Mouse (Mus musculus) intestine, embryonic 14.5 days (tissue): ENCODE data around the gene Pacrg. TPM values are rescaled to one million over a fixed set of nuclear protein-coding genes. Genes with fewer than 3 reads are reported as not detected.

Source experiments
- ATAC-seq: fragments of 200-750 bp; cut with Nextera tagmentation; replicated peaks from 2 replicates; pipeline ENCODE4 v1.8.0; 2017; ENCODE audit warnings: low read depth, moderate number of reproducible peaks, moderate TSS enrichment, moderate library complexity; ENCODE audit not compliant: low FRiP score, low TSS enrichment
- DNase-seq: peaks from one replicate; pipeline ENCODE4 v3.0.0-alpha.2; 2018; ENCODE audit warnings: low spot score
- H3K27ac ChIP-seq: fragments of 300-500 bp; sonication (generic); 2 replicates; pipeline ENCODE4 v1.5.1; 2014; ENCODE audit warnings: low read depth, mild to moderate bottlenecking, control low read depth
- H3K27me3 ChIP-seq: fragments of 300-500 bp; sonication (generic); replicated peaks from 2 replicates; pipeline ENCODE4 v1.6.1; 2014; ENCODE audit warnings: low read length, control low read depth; ENCODE audit not compliant: control insufficient read depth, insufficient read depth
- H3K36me3 ChIP-seq: fragments of 300-500 bp; sonication (generic); 2 replicates; pipeline ENCODE4 v1.6.1; 2014; ENCODE audit warnings: low read length, control low read depth; ENCODE audit not compliant: control insufficient read depth, insufficient read depth
- H3K4me1 ChIP-seq: fragments of 300-500 bp; sonication (generic); replicated peaks from 2 replicates; pipeline ENCODE4 v1.6.1; 2014; ENCODE audit warnings: low read length, control low read depth, mixed read lengths; ENCODE audit not compliant: control insufficient read depth, insufficient read depth
- H3K4me2 ChIP-seq: fragments of 300-500 bp; sonication (generic); 2 replicates; pipeline ENCODE4 v1.6.1; 2014; ENCODE audit warnings: low read length
- H3K4me3 ChIP-seq: fragments of 300-500 bp; sonication (generic); 2 replicates; pipeline ENCODE4 v1.5.1; 2014; ENCODE audit warnings: low read depth, low read length, control low read depth, mixed read lengths
- H3K9ac ChIP-seq: fragments of 300-500 bp; sonication (generic); 2 replicates; pipeline ENCODE4 v1.6.1; 2014; ENCODE audit warnings: mild to moderate bottlenecking, low read length
- H3K9me3 ChIP-seq: fragments of 300-500 bp; sonication (generic); 2 replicates; pipeline ENCODE4 v1.6.1; 2016; ENCODE audit warnings: low read length, control low read depth; ENCODE audit not compliant: control insufficient read depth
- WGBS: fragments of 180-500 bp; shearing (Covaris S2); extraction: QIAGEN DNeasy Blood & Tissue Kit; methylation state at CpG from one replicate; pipeline ENCODE4 v1.1.7; 2014; 5-methylcytosine and 5-hydroxymethylcytosine counted together
- polyA plus RNA-seq: library from polyadenylated mRNA; unstranded; fragments of >200 nt; fragmentation: Nextera tagmentation; extraction: Ambion mirVana; gene quantifications from 2 replicates; pipeline ENCODE4 v1.2.1, GENCODE M21; 2014

Gene Pacrg
- polyA plus RNA-seq, 1 experiment from 2014 or later: 1.1 TPM

GRCm38 (mm10) chr17:10410597-10411476 lies 429.3 kb downstream of the Pacrg start:
- no peak for ATAC-seq

GRCm38 (mm10) chr17:10408681-10409081 lies 431.4 kb downstream of the Pacrg start:
- DNase-seq: no peak
- 61% methylated on average over 4 of the region's 4 CpGs for WGBS

More at GRCm38 (mm10) chr17:10410597-10411476, 429.3 kb downstream of the Pacrg start:
- no peak overlapping the region for H3K9ac ChIP-seq
- no peak overlapping the region for H3K27ac ChIP-seq
- no peak overlapping the region for H3K4me3 ChIP-seq
- no peaks in the 10 kb centered on the region for H3K9me3 ChIP-seq
- no peaks in the 10 kb centered on the region for H3K4me1 ChIP-seq
- H3K27me3 ChIP-seq: no peaks in the 10 kb centered on the region
- no peak overlapping the region for H3K4me2 ChIP-seq
- no peaks in the 10 kb centered on the region for H3K36me3 ChIP-seq
- DNase-seq: no peak
- 66% methylated on average over 8 of the region's 8 CpGs for WGBS

GRCm38 (mm10) chr17:10407031-10407722 lies 432.9 kb downstream of the Pacrg start:
- Histone ChIP-seq H3K4me2 (no peak overlapping the region), H3K9me3 (no peaks in the 10 kb centered on the region), H3K4me3 (no peak overlapping the region), H3K27me3 (no peaks in the 10 kb centered on the region), H3K36me3 (no peaks in the 10 kb centered on the region), H3K9ac (no peak overlapping the region), H3K4me1 (no peaks in the 10 kb centered on the region), H3K27ac (no peak overlapping the region)
- WGBS: 55% methylated on average over 7 of the region's 7 CpGs
- ATAC-seq (no peak), DNase-seq (no peak)

More at GRCm38 (mm10) chr17:10408681-10409081, 431.4 kb downstream of the Pacrg start:
- Histone ChIP-seq H3K36me3 (no peaks in the 10 kb centered on the region), H3K4me3 (no peak overlapping the region), H3K27me3 (no peaks in the 10 kb centered on the region), H3K9ac (no peak overlapping the region), H3K9me3 (no peaks in the 10 kb centered on the region), H3K4me2 (no peak overlapping the region), H3K4me1 (no peaks in the 10 kb centered on the region), H3K27ac (no peak overlapping the region)
- no peak for ATAC-seq

- no peaks in the 10 kb centered on the region for H3K36me3 ChIP-seq
- no peak overlapping the region for H3K27ac ChIP-seq
- no peak overlapping the region for H3K4me3 ChIP-seq
- ATAC-seq (no peak), DNase-seq (no peak)
- no peak overlapping the region for H3K4me2 ChIP-seq
- 54% methylated on average over 7 of the region's 7 CpGs for WGBS
- no peak overlapping the region for H3K9ac ChIP-seq
- no peaks in the 10 kb centered on the region for H3K4me1 ChIP-seq
- no peaks in the 10 kb centered on the region for H3K9me3 ChIP-seq
- H3K27me3 ChIP-seq: no peaks in the 10 kb centered on the region
Measured at GRCm38 (mm10) chr17:10406311-10406710, 433.8 kb downstream of the Pacrg start.

GRCm38 (mm10) chr17:10405906-10406305 lies 434.2 kb downstream of the Pacrg start:
- WGBS: 64% methylated on average over 7 of the region's 7 CpGs

GRCm38 (mm10) chr17:10403186-10403585 lies 436.9 kb downstream of the Pacrg start:
- ATAC-seq (no peak), DNase-seq (no peak)
- no peak overlapping the region for H3K4me2 ChIP-seq
- H3K36me3 ChIP-seq: no peaks in the 10 kb centered on the region
- 90% methylated on average over 11 of the region's 11 CpGs for WGBS
- no peak overlapping the region for H3K9ac ChIP-seq
- no peak overlapping the region for H3K27ac ChIP-seq
- no peaks in the 10 kb centered on the region for H3K27me3 ChIP-seq
- H3K4me3 ChIP-seq: no peak overlapping the region
- H3K4me1 ChIP-seq: no peaks in the 10 kb centered on the region
- no peaks in the 10 kb centered on the region for H3K9me3 ChIP-seq

More at GRCm38 (mm10) chr17:10405906-10406305, 434.2 kb downstream of the Pacrg start:
- Histone ChIP-seq H3K27ac (no peak overlapping the region), H3K4me2 (no peak overlapping the region), H3K27me3 (no peaks in the 10 kb centered on the region), H3K4me3 (no peak overlapping the region), H3K4me1 (no peaks in the 10 kb centered on the region), H3K36me3 (no peaks in the 10 kb centered on the region), H3K9me3 (no peaks in the 10 kb centered on the region), H3K9ac (no peak overlapping the region)
- DNase-seq: no peak
- ATAC-seq: no peak

GRCm38 (mm10) chr17:10402064-10402640 lies 438.0 kb downstream of the Pacrg start:
- Histone ChIP-seq H3K27me3 (no peaks in the 10 kb centered on the region), H3K9me3 (no peaks in the 10 kb centered on the region), H3K4me2 (no peak overlapping the region), H3K27ac (no peak overlapping the region), H3K9ac (no peak overlapping the region), H3K4me1 (peaks cover 7% of the 10 kb centered on the region; the same call in 1 of the 2 replicates), H3K36me3 (no peaks in the 10 kb centered on the region), H3K4me3 (no peak overlapping the region)
- no peak for DNase-seq
- 89% methylated on average over 12 of the region's 12 CpGs for WGBS
- no peak for ATAC-seq

GRCm38 (mm10) chr17:10401529-10401928 lies 438.6 kb downstream of the Pacrg start:
- WGBS: 90% methylated on average over 3 of the region's 3 CpGs
- Histone ChIP-seq H3K36me3 (no peaks in the 10 kb centered on the region), H3K9me3 (no peaks in the 10 kb centered on the region)

More at GRCm38 (mm10) chr17:10401529-10401928, 438.6 kb downstream of the Pacrg start:
- Histone ChIP-seq H3K4me2 (no peak overlapping the region), H3K4me1 (peaks cover 7% of the 10 kb centered on the region; the same call in 1 of the 2 replicates), H3K27me3 (no peaks in the 10 kb centered on the region), H3K9ac (no peak overlapping the region), H3K27ac (no peak overlapping the region), H3K4me3 (no peak overlapping the region)
- ATAC-seq (no peak), DNase-seq (no peak)
